Mouse (Mus musculus) cerebellum, adult 2 months (tissue): ENCODE data around the gene Gtf2h4.

Source experiments
- CTCF ChIP-seq: fragments of 200-500 bp; IDR thresholded peaks from 2 replicates; pipeline ENCODE4 v1.5.1; 2011; ENCODE audit warnings: low read depth, mild to moderate bottlenecking, control low read depth, low read length, moderate library complexity, borderline replicate concordance; ENCODE audit not compliant: insufficient read depth
- POLR2A ChIP-seq: fragments of 200-500 bp; IDR thresholded peaks from 2 replicates; pipeline ENCODE4 v1.6.1; 2011; ENCODE audit warnings: low read length, control low read depth, borderline replicate concordance; ENCODE audit not compliant: insufficient read depth

- no peak for TF ChIP-seq POLR2A
- no peak for TF ChIP-seq CTCF
Measured at GRCm38 (mm10) chr17:35653086-35653485, 20.5 kb downstream of the Gtf2h4 start.
